Mouse (Mus musculus) retina, postnatal 1 day (tissue): Measurements from ENCODE around the gene Agbl2.

Experiments used
- DNase-seq: peaks from one replicate; pipeline ENCODE4 v3.0.0-alpha.2; 2012

The Agbl2 gene

DNA sequence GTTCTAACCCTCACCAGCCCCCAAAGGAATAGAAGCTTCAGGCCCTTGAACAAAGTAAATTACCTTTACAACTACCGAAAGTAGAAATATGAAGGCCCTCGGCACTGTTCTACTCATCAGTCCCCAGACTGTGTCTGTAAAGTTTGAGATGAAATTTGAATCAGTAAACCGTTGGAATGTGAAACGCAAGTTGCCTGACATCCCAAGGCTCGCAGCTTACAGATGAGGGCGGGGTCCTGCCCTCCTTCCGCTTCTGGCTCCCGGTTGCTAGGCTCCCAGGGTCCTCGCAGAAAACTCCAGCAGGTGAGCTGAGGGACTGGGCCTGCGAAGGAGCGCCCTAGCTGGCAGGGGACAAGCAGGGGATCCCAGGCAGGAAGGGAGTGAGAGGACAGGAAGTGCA is at the start of gene Agbl2:
Agbl2 (plus strand) TSS at position 270 of the 400 bp plus-strand sequence.
- DNase-seq = peak; percentile 56

DNA sequence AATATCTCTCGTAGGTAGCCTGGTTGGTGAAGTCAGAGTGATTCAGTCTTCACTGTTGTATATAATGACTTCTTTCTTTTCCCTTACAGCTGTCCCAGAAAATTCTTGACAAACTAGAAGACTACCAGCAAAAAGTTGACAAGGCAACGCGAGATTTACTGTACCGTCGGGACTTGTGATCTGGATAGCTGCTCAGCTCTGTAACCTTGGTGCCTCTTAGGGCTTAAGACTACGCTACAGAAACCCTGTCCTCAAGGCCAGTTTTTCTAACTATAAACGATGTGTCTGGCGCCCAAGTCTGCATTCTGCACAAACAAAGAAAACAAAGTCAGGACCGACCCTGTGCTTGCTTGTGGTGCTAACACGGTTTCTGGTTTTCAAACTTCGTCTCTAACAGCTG is 47.2 kb upstream of the Agbl2 start:
- DNase-seq = no peak

- no peak for DNase-seq
Observed at GRCm38 (mm10) chr2:90738801-90739200, 43.7 kb upstream of the Agbl2 start.

GRCm38 (mm10) chr2:90739327-90739726 is 43.2 kb upstream of the Agbl2 start:
- no peak for DNase-seq

DNA sequence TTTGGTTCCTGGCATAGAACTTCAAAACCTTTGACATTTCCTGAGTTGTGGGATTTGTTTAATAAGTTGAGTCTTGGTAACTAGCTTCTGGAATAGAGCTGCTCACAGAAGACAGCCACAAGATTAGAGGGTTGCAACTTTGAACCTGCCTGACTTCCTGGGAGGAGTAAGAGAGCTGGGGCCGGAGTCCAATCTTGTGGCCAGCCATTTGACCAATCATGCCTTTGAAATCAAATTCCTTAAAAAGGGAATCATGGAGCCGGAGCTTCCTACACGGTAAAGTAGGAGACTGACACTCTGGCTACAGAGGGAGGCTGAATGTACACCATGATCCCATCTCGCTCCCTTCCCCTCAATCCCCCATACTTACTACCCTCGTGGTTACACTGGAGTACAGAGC is 42.6 kb upstream of the Agbl2 start:
- DNase-seq = no peak

DNA sequence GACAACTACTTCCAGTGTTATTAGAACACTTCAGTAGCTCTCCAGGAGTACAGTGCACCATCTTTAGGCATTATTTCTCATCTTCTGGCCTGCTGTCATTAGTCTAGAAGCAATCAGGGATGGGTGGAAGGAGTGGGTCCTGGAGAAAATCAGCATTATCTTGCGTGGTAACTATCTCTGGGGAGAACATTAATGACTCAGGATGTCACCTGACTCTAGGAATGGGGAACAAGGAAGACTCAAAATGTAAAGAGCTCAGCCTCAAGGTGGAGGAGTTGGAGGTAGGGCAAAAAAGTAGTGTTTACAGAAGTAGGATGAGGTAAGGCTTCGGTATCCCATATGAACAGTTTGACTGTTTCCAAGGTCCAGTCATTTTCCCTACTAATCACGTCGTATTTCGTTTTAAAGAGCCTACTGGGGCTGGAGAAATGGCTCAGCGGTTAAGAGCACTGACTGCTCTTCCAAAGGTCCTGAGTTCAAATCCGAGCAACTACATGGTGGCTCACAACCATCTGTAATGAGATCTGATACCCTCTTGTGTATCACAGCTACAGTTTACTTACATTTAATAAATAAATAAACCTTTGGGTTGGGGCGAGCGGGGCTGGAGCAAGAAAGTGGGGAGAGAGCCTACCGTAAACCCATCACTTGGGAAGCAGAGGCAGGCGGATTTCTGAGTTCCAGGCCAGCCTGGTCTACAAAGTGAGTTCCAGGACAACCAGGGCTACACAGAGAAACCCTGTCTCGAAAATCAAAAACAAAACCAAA is 38.1 kb upstream of the Agbl2 start:
- no peak for DNase-seq

GRCm38 (mm10) chr2:90745053-90745678 is 37.4 kb upstream of the Agbl2 start, which contains the start of gene Fnbp4:
Gene Fnbp4, plus strand, starts transcription at chr2:90745370.
- peak; percentile 100 for DNase-seq

GRCm38 (mm10) chr2:90745740-90746537 is 36.6 kb upstream of the Agbl2 start:
- DNase-seq = no peak

- peak; percentile 4 for DNase-seq
Observed at GRCm38 (mm10) chr2:90746538-90746865, 36.0 kb upstream of the Agbl2 start.

DNA sequence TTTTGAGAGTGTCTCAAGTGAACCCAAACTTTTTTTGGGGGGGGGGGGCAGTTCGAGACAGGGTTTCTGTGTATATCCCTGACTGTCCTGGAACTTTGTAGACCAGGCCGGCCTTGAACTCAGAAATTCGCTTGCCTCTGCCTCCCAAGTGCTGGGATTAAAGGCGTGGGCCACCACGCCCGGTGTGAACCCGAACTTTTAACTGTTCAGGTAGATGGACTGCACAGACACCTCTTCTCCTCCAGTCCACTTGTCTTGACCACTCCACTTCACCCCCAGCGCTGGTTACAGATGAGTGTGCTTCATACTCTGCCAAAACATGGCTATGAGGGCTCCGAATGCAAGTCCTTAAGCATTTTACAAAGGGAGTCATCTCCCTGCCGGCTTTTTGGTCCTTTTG is 35.4 kb upstream of the Agbl2 start:
- DNase-seq = no peak

DNA sequence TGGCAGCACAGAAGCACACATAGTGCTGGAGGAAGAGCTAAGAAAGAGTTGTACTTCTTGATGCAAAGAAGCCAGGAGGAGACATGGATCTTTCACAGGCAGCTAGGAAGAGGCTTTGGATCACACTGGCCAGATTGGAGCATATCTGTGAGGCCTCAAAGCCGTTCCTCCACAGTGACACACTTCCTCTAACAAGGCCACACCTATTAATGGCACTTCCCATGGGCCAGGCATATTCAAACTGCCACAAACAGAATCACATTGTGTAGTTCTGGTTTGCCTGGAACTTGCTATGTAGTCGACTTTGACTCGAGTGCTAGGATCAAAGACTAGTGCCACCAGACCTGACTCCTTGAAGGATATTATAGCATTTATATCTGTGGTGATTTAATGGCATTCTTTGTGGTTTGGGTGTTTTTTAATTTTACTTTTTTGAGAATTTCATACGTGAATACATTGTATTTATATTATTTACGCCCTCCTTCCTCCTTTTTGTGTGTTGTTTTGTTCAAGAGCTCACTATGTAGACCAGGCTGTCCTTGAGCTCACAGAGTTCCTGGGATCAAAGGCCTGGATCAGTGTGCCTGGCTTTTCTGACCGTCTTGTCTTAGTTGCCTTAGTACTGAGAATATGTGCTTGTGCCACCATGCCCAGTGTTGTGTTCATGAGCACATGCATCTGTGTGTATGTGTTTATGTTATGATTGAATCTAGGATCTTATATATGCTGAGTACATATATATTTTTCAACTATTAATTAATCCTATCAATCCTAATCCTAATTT is 32.7 kb upstream of the Agbl2 start:
- DNase-seq = no peak

GRCm38 (mm10) chr2:90753565-90753964 is 29.0 kb upstream of the Agbl2 start:
- DNase-seq = no peak

GRCm38 (mm10) chr2:90754188-90754587 is 28.3 kb upstream of the Agbl2 start:
- DNase-seq = no peak

DNA sequence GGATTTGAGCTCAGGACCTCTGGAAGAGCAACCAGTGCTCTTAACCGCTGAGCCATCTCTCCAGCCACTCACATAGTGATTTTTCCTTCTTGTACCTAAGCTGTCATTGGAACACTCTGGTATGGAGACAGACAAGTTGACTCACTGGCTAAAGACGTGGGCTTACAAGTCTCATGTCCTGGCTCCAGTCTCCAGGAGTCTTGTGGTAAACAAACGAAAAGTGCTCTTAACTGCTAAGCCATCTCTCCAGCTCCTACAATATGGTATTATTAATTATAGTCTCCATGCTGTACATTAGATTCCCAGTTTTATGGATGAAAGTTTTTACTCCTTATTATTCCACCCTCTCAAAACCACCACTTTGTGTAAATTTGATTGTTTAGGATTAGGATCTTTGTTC is 17.4 kb upstream of the Agbl2 start:
- no peak for DNase-seq

GRCm38 (mm10) chr2:90781323-90781722 is 1.2 kb upstream of the Agbl2 start:
- no peak for DNase-seq

DNA sequence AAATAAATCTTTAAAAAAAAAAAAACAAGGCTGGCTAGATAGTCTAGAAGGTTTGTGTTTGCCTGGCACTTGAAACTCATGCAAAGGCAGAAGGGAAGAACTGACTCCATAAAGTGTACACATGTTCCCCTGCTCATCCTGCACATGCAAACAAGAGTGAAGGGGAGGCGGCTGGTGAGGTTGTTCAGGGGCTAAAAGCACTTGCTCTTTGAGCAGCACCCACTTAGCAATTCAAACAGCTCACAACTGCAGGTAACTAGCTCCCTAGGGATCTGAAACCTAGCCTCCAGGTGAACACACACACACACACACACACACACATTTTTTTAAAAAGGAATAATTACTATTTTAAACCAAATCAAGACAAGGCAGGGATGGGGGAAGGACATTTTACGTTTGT is 589 bp upstream of the Agbl2 start:
- DNase-seq = no peak

DNA sequence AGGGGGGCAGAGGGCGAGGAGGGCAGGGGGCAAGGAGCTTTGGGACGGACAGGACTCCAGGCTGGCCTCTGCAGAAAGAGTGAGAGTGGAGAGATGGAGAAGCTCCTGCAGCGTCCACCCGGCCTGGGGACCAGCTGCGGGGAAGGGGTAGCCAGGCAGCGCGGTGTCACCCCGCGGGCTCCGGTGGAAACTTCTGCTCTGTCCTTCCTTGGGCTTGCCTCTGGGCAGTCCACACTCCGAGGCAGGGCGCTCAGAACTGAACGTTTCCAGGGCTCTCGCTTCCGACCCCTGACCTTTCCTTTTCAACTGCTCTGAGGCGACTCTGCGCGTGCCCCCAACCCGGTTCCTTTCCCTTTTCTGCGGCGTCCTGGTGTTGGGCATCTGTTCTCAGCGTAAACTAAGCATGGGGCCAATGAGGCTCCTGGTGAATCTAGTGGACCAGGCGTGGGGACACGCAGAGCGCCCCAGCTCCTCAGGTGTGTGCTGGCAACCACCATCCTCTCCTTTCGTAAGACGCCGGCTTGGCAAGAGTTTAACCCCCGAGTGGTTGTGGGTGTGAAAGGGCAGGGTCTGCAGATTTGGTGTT is 467 bp downstream of the Agbl2 start:
- peak; percentile 47 for DNase-seq

DNA sequence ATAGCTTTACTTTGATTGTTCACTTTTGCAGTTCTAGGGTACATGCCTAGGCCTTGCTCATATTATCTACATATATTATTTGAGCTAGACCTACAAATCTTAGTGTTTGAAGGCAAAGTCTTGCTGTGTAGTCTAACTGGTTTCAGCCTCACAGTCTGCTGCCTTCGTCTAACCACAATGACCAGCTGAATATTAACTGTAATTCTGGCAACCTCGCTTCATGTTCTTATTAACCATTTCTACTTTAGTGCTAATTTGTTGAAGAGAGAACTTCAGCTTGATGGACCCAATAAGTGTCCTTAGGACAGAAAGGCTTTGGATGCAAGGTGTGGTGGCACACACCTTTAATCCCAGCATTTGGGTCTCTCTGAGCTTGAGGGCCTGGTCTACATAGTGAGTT is 5.6 kb downstream of the Agbl2 start:
- no peak for DNase-seq

DNA sequence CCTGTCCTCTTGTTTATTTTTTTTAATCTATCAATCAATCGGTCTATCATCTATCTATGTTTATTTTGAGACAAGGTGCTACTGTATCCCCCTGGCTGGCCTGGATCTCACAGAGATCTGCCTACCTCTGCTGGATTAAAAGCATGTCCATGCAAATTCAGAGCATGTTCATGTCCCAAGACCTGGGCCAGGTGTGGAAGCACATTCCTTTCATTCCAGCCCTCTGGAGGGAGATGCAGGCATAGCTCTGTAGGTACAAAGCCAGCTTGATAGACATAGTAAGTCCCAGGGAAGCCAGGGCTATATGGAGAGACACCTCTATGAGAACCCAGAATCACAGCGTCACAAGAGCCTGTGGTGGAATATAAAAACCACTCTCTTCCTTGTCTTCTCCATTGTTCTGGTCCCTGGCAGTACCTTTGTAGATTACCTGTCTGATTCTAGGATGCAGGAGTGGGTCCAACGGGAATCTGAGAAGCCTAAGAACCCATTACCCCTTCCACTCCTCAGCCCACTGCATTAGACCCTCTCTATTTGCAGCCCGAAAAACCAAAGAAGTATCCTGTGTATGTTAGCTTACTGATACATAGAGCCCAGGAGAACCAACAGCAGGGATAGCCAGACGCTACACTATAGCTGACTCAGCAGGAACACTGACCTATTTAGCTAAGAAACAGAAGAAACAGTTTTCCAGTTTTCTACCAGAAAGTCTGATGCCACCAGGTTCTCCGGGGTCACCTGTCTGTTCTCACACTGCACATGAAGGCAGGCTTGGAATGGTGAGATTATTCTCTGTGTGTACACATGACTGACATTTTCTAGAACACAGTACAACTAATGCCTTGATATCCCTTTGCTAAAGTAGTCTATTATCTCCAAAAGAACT is 26.0 kb downstream of the Agbl2 start:
- DNase-seq = no peak

- no peak for DNase-seq
Observed at GRCm38 (mm10) chr2:90810751-90811150, 28.2 kb downstream of the Agbl2 start.

- DNase-seq = no peak
Observed at GRCm38 (mm10) chr2:90815266-90815665, 32.7 kb downstream of the Agbl2 start.

GRCm38 (mm10) chr2:90816144-90816543 is 33.6 kb downstream of the Agbl2 start:
- no peak for DNase-seq
